Mouse (Mus musculus): ENCODE results near the gene Pxylp1.
A peak's percentile ranks its signal among the peaks of the same experiment; 100 is the strongest.

Gene Pxylp1

DNA sequence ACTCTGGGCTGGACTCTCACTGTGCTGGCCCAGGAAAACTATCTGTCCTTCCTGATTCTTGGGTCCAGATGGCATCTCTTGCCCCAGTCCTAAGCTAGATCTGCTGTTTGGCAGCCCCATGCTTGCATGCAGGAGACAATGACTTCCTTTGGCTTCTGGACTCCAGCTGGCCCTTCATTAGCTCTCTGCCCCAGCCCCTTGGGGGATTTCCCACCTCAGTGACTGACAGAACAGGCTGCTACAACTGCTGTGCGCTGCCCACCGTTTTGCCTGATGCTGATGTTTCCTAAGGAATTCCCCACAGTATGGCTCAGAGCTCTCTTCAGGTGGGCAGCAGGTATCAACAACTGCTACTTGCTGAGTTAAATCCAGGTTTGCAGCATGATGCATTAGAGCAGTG lies 33.4 kb downstream of the Pxylp1 start:
- no peak for DNase-seq (ENCODE audit: low spot score)

DNA sequence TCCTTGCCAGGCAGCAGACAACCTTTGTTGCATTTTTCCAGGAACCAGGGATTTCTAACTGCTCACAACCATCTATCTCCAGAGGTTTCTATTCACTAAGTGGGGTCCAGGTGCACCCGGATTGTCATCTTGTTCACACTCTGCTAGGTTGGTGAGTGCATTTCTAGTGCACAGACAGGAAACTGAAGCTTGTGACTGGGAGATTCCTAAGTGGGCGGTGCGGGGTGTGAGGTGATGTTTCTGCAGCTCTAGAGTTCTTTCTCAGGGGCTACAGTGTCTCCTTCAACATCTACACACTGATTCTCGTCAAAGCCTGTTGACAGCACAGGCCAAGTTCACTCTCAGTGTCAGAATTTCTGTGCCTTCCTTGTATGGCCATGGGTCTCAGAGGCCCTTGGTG lies 34.6 kb downstream of the Pxylp1 start:
- no peak for DNase-seq (ENCODE audit: low spot score)

DNA sequence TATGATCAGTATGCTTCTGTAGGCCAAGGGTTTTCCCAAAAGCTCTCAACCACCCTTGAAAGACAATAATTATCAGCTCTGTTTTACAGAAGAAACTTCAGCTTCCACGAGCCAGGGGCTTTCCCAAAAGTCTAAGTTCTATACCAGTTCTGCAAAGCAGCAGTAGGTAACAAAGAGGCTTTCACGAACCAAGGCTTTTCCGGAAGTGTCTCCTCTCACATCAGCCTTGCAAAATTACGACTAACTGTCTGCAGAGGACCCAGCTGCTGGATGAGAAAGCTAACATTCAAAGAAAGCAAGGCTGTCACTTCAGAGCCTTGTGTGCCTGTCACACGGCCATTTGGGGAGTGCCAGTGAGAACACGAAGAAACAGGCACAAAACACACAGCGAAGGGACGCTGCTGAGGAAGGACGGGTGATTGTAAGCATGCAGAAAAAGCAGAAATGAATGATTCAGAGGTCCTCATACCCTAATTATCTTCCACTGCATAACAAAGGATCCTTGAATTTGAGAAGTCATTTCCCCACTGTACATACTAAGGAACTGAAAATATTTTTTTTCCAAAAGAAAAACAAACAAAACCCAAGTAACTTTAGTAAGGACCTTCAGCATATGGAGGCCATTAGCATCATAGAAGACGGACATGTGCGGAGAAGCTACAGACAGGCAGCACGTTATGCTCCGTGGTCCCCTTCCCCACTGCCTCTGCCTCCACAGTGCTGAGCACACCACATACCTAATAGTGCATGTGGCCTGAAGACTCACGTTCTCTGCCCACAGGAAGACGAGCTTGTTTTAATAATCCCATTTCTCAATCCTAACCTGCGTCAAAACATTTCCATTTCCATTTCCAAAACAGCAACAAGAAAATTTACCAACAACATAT lies 38.9 kb downstream of the Pxylp1 start:
- DNase-seq (ENCODE audit: low spot score) = no peak

DNA sequence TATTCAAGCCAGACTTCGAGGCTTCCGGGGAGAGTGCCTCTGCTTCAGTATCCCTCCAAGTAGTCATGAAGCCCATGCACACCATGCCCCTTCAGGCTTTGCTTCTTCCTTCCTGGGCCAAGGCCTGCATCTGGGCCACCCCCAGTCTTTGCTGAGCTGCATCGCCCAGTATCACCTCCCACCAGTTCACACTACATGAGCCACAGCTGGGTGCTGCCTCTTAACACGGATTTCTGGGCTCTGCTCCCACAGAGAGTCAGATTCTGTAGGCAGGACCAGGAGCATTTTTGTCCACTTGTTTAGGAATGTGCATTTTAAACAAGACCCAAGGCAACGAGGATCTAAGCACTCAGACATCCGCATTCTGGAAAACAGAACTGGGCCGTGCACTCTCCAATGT lies 40.8 kb downstream of the Pxylp1 start:
- no peak for DNase-seq (ENCODE audit: low spot score)

DNA sequence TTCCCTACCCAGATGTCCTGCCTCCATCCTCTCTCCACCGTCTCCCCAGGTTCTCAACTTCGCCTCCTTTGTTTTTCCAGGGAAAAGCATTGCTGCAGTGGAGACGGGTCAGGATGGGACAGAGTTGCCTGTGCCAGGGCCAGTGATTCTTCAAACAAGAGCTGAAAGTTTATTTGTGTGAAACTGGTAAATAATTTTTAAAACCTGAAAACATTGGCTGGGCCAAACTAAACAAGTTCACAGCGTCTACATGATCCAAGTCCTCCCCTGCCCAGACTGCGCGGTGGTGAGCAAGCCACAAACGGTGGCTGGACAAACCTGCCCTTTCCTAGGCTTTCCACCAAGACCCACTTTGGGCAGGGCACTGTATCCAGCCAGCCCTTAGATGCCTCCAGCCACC lies 41.4 kb downstream of the Pxylp1 start:
- no peak for DNase-seq (ENCODE audit: low spot score)

DNA sequence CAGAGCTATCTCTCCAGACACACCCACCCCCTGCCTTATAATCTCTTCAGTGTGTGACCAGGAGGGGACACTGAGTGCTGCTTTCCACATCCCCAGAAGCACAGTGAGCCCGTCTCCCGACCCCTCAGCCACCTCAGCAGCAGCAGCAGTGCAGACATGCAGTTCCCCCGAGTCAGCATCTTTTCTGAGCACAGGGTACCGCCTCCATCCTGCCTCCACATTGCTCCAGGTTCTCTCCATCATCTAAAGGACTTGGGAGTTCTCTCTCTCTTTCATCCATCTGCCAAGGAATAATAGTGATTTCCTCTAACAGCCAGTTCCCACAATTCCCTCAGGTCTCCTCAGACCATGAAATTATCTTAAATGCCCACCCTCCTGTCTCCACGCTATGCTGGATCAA lies 43.5 kb downstream of the Pxylp1 start:
- DNase-seq (ENCODE audit: low spot score) = no peak

DNA sequence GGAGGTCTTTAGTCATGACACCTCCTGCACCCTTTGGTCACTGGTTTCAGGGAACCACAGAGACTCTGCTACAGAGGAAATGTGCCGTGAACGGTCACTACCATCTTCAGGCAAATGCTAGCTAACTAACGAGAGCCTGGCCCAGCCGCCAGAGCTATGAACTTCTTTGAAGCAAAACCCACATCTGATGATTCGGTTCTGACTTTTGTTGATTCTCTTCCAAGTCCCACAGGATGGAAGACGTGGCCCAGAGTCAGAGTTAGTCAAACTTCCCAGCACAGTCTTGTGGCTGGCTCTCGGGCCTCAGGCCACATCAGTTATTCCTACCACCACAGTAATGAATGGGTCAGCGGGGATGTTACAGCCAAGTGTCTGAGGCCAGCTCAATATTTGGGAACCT lies 46.1 kb downstream of the Pxylp1 start:
- DNase-seq (ENCODE audit: low spot score) = no peak

DNA sequence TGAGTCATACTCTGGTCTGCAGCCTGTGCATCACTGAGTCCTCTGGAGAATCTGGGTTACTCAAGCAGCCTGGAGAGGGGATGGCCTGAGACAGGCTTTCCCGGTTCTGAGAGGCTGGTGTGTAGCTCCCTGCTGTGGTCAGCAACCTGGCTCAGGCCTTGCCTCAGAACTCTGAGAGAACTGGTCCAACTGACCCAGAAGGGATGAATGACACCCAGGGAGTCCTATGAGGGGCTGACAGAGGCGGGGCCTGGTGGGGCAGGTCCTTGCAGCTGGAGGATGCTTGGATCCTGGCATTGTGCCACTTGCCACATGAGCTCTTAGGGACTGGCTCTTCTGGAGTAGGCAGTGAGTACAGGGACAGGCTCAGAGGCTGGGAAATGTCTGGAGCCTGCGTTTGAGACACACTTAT lies 47.7 kb downstream of the Pxylp1 start:
- DNase-seq (ENCODE audit: low spot score) = peak; percentile 75

DNA sequence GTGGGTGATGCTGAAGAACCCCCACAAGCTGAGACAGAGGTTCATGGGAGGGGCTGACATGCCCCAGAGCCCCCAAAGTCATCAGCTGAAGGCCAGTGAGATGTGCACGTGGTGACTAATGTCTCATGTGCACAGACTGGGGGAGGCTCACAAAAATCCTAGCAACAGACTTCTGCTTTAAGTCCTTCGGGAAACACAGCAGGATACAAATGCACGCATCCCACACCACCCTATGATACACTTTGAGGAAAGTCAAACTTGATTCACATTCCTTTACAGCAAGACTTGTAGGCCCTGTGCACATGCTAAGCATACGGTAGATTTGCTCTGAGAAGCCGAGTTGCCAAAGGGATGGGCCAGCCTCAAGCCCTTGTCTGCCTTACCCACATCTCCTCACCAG lies 53.1 kb downstream of the Pxylp1 start:
- no peak for DNase-seq (ENCODE audit: low spot score)

DNA sequence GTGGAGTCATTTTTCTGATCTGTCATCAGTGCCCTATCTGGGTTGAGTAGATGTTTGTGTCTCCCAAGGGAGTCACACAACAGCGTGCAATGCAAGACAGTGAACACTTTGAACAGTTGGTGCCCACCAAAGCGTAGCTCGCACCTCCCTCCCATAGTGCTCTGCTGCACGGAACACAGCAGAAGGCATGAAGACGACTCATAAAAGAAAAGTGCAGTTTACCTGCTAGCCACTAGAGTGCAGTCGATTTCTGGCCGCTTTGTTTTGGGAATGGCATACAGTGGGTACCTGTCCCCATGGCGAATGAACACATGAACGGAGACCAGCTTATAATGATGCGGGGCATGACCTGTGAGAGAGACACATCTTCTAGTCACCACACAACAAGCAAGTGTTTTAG lies 53.6 kb downstream of the Pxylp1 start:
- peak; percentile 63 for DNase-seq (ENCODE audit: low spot score)

DNA sequence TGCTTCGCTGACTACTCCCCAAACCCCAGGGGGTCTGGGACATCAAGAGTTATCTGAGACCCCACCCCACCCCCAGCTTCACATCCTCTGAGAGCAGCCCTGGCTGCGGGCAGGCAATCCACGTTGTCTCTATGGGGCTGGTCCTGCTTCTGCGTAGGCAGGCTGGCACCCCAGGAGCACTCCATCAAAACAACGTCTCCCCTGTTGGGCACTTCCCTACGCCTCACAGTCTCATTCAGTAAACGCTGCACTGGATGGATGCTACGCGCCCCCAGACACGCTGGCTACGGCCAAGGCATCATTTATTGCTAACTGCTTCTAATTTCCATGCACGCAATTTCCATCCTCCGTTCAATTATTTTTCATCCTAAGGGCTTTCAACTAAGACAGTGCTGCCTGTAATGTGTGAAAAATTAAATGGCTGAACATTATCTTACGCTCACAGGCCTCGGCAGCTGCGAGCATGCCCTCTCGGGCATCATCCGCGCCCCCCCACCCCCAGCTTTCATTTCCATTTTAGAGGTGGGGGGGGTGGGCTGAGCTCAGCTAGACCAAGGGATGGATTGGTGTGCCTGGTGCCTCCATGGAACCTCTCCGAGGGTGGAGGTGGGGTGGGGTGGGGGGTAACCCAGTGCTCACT lies 54.6 kb downstream of the Pxylp1 start:
- DNase-seq (ENCODE audit: low spot score) = no peak

DNA sequence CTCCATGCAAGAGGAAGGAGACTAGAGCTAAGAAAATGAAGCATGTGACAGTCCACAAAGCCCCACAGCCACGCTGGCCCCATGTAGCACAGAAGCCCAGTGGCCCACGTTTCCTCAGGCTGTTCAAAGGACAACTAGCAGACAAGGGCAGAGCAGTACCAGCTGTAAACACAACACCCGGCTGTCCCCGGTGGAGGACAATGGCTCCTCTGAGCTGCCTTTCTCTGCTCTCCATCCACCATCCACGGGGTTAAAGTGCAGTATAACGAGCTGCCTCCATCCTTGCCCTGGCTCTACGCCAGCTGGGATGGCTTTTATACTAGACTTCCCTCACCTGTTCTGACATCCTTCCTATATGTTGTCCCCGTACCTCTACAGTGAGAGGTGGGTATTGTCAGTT lies 55.5 kb downstream of the Pxylp1 start:
- no peak for DNase-seq (ENCODE audit: low spot score)

DNA sequence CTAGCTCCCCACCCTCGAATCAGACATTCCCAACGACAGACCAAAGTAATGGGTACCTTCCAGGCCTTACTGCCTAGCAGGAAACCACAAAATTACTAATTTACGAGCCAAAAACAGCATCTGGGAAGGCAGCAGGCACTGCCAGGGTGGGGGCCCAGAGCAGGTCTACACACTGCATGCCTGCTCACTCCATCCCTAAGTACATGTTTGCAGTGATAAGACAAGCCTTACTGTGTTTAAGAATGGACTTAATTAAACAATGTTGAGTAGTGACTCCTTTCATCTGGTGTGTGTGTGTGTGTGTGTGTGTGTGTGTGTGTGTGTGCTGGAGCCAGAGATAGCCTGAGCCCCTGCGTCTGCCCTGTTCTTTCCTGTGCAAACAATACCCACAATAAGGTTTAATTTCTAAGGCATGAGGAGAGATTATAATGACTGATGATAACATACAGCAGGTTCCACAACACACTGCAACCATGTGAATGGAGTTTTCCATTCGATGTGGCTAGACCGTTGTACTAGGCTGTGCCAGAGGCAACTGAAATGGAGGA lies 57.0 kb downstream of the Pxylp1 start:
- DNase-seq (ENCODE audit: low spot score) = no peak

DNA sequence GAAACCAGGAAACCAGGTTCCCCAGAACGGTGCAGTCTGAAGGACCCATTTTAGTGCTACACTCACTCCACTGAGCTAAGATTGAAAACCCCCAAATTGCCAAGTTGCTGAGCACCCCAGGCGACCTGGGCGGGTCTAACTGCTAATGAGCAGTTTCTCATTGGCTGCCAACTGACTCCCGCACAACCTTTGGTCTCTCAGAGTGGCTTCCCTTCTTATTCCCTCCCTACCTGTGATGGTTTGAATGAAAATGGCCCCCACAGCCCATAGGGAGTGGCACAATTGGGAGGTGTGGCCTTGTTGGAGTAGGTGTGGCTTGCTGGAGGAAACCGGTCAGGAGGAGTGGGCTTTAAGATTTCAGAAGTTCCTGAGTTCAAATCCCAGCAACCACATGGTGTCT lies 58.9 kb downstream of the Pxylp1 start:
- no peak for DNase-seq (ENCODE audit: low spot score)

DNA sequence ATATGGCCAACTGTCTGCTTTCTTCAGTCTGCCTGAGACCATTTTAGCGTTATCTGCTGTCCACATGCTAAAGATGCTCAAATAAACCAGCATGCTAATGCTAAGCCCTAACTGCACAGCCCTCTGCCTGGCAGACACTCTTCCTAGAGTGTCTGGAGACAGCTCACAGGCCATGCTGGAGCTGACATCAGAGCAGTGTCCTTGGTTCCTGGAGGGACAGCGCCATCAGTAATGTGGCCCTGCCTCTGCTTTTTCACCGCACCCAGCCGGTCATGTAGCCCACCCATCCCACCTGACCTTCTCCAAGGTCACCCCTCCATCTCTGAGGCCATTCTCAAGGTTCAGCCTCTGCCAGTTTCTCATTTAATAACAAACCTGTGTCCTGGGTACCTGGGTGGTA lies 60.0 kb downstream of the Pxylp1 start:
- no peak for DNase-seq (ENCODE audit: low spot score)

DNA sequence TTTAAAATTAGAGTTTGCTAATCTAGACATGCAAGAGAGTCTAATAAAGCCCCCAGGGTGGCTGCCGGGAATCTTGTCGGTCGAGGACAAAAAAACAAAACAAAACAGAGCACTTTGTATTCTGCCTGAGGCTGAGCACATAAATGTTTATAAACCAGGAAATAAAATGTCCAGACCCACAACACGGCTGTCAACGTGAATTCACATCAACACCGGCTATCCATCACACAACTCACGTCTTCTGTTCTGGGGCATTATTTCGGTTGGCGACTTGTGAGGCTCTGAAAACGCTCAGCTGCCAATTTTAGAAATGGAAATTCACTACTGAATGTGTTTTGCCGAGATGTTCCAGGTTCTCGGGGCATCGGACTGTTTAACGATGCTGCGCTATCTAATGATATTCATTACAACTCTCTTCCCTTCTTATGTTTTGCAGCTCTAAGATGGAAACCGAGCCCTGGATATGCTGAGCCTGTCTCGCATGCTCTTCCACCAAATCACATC lies 61.6 kb downstream of the Pxylp1 start:
- no peak for DNase-seq (ENCODE audit: low spot score)

DNA sequence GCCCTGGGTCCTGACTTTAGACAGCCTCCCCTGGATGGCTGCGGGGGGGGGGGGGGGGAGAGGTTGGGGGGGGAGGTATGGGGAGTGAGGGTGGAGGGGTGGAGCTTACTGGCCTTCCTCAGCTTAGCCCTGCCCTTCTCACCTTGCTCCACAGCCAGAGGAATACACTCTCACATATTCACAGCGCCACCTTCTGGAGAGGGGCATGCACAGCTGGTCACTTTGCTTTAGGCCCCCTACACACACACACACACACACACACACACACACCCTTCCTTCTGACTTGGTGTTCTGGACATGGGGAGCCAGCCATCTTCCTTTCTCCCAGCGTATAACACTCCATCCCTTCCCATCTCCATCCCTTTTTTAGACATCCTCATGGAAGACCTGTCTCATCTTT lies 62.8 kb downstream of the Pxylp1 start:
- no peak for DNase-seq (ENCODE audit: low spot score)

DNA sequence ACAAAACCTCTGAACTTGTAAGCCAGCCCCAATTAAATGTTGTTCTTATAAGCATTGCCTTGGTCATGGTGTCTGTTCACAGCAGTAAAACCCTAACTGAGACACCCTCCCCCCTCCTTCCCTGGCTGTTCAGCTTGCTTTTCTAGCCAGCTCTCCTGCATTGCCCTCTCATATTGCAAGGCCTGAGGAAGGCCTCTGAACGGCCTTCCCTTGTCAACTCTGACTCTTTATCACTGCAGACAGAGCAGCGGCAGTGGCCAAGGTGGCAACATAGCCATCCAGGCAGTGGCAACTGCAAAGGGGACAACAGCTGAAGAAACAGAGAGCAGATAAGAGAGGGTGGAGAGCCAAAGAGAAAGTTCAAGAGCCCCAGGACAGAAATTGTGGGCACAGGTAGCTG lies 64.4 kb downstream of the Pxylp1 start:
- no peak for DNase-seq (ENCODE audit: low spot score)

DNA sequence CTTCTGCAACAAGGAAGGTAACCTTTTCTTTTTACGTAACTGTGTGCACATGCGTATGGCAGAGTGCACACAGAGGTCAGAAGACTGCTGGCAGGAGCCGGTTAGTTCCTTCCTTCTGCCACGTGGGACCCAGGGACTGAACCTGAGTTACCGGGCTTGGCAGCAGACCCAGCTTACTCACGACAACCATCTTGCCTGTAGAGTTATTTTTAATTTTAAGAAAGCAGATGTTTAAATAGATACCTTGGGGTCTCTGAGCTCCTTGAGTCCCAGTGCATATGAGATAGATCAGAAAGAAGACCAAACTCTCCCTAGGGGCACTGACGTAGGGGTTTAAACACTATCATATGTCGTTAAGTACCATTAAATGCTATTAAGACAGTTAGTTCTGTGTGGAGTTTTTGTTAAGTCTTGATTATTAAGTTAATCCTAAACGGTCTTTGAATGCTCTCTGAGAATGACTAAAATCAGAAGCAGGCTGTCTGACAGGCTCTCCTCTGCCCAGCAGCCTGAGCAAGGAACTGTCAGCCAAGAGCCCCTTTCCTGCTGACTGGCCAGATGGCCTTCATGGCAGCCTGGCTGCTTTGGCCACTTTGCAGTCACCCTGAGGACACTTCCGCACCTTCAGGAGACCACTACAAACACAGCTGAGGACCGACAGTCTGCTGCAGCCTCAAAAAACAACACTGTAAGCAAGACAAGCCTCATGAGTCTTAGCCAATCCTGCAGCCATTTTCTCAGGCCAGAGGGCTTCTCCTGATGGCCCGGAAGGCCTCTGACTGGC lies 65.3 kb downstream of the Pxylp1 start:
- no peak for DNase-seq (ENCODE audit: low spot score)

DNA sequence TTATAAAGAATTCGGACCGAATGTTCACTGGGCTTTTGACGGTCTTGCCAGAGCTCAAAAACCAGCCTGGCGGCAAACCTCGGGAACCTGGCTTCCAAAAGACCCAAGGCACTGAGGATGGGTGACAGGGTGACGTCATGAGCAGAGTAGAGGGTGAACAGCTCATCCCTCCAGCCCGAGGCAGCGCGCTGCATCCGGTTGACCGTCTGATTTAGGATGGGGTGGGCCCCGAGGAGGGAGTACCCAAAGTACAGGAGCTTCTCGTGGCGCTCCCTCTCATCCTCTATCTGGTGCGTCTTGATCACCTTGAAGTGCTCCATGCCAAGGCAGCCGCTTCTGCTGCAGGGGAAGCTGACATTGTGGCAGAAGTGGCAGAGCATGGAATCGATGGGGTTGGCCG lies 67.6 kb downstream of the Pxylp1 start:
- no peak for DNase-seq (ENCODE audit: low spot score)

DNA sequence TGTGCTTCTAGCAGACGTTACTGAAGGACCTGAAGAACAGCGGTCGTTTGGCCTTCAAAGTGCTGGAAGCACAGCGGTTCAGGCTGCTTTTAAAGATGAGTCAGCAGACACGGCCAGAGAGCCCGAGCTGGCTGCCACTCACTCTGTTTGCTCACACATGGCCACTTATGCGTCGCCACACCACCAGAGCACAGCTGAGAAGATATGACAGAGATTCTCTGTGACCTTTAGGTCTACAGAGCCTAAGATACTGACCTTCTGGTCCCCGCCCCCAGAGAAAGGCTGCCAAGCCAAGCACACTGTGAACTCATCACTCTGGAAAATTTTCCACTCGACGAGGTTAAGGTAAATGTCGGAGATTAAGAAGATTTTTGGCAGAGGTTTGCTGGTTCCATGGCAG lies 68.4 kb downstream of the Pxylp1 start:
- no peak for DNase-seq (ENCODE audit: low spot score)

DNA sequence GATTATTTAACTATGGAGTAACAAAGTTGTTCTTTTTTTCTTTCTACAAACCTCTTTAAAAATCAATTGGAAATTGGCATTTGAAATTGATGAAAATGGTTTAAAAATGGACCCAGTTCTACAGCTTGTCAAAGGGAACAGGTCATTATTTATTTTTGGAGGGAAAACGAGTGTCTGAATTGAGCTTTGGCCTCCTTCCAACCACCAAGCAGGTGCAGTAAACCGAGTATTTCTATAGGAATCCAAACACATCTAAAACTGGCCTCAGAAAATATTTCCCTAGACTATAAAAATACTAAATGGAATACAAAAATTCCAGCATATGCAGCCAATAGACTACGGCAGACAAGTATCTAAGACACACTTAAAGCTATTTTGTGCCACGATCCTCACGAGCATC lies 68.9 kb downstream of the Pxylp1 start:
- no peak for DNase-seq (ENCODE audit: low spot score)

DNA sequence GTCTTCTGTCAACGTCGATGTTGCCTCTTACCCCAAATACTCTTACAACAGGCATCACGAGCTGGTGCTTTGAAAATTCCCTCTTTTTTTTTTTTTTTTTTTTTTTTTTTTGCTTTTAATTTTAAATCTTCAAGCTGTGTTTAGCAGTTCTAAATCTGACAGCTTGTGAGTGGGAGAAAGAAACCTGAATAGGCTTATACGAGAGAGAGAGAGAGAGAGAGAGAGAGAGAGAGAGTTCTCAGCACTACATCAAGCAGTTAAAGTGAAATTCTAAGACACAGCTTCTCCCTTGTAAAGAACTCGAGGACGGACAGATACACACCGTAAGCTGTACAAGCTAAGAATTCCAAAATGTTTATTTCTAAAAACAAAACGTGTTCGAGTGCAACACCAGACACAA lies 69.5 kb downstream of the Pxylp1 start:
- no peak for DNase-seq (ENCODE audit: low spot score)

Measured in layer of hippocampus, adult 11-12 months (tissue).